Mouse (Mus musculus) megakaryocyte-erythroid progenitor cell, adult 5 weeks (primary cell): Measurements from ENCODE around the gene Prlr. TPM values are rescaled to one million over a fixed set of nuclear protein-coding genes. Genes with fewer than 3 reads are reported as not detected.

Source experiments
- polyA plus RNA-seq: library from polyadenylated mRNA; stranded (reverse); fragments of >175 nt; gene quantifications from 2 replicates; pipeline ENCODE4 v1.2.3, GENCODE M21; 2012

The Prlr gene
- polyA plus RNA-seq, result not detected in 2 replicates

DNA sequence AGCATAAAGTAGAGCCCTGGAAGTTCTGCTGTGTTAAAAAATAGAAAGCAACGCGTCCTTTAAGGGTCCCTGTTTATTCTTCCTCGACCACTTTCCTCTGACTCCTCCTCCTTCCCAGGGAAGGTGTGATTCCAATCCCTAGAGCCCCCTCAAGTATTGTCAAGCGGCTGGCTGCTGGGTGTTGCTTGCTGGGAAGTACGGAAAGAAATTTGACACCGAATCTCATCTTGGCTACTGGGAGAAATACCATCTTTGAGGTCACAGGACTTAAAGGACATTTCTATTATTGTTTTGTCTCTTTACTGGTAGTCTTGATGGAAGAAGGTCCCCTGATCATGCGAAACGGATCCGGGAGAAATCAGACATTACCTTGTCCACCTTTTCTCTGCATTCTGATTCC is at the start of gene Prlr:
Gene Prlr (plus strand): TSS at position 156 of the 400 bp plus-strand sequence.

GRCm38 (mm10) chr15:10325080-10325479 is 148.0 kb downstream of the Prlr start, which contains the start of gene Gm21973:
Gene Gm21973, plus strand, starts transcription at chr15:10325380.

GRCm38 (mm10) chr15:10358039-10358948 is 181.3 kb downstream of the Prlr start, which contains the start of gene Agxt2:
Gene Agxt2, plus strand, starts transcription at chr15:10358532.

Other genes starting within 250 kb of the Prlr start
- not detected in 2 replicates for gene Gm21973, start 148.1 kb downstream of the Prlr start, polyA plus RNA-seq
- not detected in 2 replicates for gene Agxt2, start 181.3 kb downstream of the Prlr start, polyA plus RNA-seq